Mouse (Mus musculus) CD4-positive helper T cell, adult 2 months (primary cell): Measurements from ENCODE around the gene Osgepl1.
"Not testable (repeated sequence)": the region's sequence is repeated elsewhere in the genome, so short reads cannot be mapped to it uniquely, and the experiment has no call there.

Experiments used
- DNase-seq: peaks from one replicate; pipeline ENCODE4 v3.0.0-alpha.2; 2012; ENCODE audit warnings: low read depth, missing footprints, low spot score

The Osgepl1 gene

GRCm38 (mm10) chr1:53312989-53313967 is at the start of gene Osgepl1:
Gene Osgepl1, plus strand, starts transcription at chr1:53313624.
- peak; percentile 88 for DNase-seq

DNA sequence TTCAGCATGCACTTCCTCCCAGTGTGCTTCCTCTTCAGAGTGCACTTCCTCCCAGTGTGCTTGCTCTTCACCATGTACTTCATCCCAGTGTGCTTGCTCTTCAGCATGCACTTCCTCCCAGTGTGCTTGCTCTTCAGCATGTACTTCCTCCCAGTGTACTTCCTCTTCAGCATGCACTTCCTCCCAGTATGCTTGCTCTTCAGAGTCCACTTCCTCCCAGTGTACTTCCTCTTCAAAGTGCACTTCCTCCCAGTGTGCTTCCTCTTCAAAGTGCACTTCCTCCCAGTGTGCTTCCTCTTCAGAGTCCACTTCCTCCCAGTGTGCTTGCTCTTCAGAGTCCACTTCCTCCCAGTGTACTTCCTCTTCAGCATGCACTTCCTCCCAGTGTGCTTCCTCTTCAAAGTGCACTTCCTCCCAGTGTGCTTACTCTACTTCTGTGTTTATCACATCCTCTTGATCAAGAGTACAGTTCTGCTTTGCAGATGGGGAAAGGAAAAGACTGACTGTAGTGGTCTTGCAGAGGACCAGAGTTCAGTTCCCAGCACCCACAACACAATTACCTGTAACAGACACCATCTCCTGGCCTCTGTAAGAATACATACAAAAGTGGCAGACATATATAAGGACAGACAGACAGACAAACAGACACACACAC is 48.3 kb upstream of the Osgepl1 start:
- DNase-seq: not testable (repeated sequence)

- DNase-seq: no peak
Measured at GRCm38 (mm10) chr1:53269901-53270300, 43.5 kb upstream of the Osgepl1 start.

GRCm38 (mm10) chr1:53272646-53273045 is 40.8 kb upstream of the Osgepl1 start:
- peak; percentile 11 for DNase-seq

DNA sequence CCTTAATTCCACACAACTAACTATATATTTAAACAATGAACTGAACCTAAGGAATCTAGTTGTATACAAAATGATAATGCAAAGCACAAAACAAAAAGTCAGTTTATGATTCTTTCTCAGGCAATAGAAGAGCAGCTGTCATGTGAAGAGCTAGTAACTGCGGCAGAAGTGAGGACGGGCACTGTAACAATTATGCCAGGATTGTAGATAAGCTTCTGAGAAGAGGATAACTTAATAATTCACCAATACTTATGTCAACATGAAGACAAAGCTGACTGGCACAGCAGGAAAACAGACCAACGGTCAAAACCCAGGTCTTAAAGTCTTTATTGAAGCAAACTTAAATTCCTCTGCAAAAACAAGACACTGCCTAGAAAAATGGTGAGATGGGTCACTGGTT is 22.2 kb upstream of the Osgepl1 start:
- DNase-seq: no peak

DNA sequence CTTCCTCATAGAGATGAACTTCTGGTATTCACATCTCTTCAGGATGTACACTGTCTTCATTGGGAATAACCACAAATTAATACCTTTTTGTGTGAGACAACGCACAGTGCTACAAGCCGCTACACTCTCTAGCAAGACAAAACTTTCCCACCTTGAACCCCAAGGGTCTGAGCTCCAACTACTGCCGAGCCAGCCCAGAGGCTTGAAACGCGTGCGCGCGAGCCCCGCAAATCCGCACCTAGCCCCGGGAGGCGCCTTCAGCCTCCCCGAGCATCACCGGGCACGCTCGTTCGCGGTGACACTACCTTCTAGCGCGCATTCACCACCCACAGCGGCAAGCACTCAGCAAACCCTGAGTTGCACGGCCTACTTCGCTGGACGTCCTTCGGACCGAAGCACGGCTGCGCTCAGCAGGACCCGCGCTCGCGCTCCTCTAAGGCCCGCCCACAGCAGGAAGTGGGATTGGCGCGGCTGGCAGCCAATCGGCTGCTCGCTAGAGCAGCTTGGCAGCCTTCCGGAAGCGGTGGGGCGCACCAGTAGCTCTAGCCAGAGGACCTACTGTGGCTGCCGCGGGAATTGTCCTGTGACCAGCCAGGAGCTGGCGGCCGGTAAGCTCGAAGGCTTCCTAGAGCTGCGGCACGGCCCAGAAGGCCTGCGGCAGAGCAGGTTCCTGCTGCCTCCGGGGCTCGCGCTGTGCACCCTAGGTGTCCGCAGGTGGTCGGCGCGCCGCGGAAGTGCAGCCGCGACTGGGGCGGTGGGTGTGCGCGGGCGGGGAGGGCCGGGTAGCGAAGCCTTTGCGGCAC is 16.6 kb upstream of the Osgepl1 start, which contains the start of the genes Pms1, Ormdl1 and Gm28778:
Pms1 (minus strand) TSS at position 438 of the 803 bp plus-strand sequence.
Ormdl1 (plus strand) TSS at position 515 of the 803 bp plus-strand sequence.
Gm28778 (plus strand) TSS at position 531 of the 803 bp plus-strand sequence.
- DNase-seq: peak; percentile 94

DNA sequence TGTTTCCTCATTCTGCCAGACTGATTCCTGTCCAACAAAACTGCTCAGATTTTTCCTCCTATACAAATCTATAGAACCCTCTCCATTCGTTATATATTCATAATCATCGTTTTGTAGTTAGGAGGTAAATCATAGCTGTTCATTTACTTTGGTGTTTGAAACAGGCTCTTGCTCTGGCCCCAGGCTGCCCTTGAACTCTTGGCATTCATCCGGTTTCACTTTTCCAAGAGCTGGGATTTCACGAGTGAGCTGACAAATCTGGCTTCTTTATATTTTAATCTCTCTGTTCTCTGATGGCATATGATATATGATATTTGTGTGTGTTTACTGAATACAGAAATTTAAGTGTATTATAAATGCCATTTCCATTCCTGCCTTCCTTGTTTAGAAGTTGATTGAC is 12.9 kb upstream of the Osgepl1 start:
- no peak for DNase-seq

- DNase-seq: no peak
Measured at GRCm38 (mm10) chr1:53321662-53322344, 8.4 kb downstream of the Osgepl1 start.

DNA sequence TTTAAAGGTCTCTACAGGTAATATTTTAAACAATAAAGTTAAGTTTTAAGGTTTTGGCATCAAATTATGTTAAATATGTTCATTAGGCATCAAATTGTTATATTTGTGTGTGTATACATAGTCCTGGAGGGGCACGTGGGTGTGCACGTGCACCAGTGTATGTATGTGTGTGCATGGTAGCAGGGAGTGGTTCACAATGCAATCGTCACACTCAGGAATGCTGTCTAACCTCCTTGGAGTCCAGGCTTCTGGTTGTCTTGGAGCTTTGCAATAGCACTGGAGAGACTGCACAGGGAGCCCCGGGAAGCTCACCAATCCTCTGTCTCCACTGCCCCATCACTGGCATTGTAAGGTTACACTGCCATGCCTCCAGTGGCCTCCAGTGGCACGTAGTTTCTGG is 9.8 kb downstream of the Osgepl1 start:
- DNase-seq: no peak

GRCm38 (mm10) chr1:53324277-53324676 is 10.9 kb downstream of the Osgepl1 start:
- no peak for DNase-seq

DNA sequence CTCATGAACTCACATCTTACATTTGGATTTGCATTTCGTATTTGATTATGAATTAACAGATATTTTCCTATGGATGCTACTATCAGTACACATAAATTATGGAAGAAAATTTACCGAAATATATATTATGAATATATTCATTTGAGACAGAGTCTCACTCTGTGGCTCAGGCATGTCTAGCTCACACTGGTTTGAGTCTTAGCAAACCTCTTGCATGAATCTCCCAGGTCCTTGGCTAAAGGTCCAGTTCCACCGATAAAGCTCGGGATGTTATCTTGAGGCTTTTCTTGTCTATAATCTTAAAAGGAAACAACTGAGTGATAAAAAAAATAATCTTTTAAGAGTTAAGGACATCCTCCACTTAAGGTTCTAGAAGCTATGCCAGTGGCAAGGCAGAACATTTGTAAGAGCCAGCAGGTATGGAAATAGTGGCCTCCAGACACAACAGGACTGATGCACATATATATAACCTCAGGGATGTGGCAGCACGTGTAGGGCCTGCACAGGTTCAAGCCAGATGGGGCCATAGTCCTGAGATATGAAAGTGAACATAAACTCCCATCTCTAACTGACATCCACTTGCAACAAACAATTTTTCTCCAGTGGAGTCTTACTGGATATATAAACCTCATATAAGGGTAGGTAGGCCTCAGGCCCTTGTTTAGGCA is 11.5 kb downstream of the Osgepl1 start:
- DNase-seq: no peak

DNA sequence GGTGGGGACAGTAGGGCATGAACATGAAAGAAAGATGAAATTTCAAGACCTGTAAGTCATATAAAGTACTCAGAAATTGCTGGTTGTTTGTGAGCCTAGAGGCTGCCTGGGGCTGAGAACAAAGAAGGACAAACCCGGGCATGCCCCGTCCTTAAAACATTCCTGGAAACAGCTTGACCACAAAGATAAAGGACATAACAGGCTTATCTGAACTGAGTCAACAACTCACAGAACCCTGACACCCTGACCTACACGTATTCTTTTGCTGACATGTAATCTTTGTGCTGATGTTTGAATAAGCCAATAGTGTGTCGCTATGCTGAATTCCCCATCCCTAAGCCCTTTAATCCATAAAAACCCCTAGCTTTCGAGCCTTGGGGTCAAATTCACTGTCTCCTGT is 20.1 kb downstream of the Osgepl1 start:
- DNase-seq: not testable (repeated sequence)

DNA sequence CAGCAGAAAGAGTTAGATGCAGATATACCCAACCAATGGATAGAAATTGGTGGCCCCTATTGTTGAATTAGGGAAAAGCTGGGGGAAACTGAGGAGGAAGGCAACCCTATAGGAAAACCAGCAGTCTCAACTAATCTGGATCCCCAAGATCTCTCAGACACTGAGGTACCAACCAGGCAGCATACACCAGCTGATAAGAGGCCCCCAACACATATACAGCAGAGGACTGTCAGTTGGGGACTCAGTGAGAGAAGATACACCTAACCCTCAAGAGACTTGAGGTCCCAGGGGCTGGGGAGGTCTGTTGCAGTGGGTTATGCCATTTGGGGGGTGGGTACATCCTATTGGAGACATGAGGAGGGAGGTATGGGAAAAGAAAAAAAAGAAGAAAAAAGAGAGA is 22.0 kb downstream of the Osgepl1 start:
- DNase-seq: no peak

GRCm38 (mm10) chr1:53337403-53337802 is 24.0 kb downstream of the Osgepl1 start:
- not testable (repeated sequence) for DNase-seq

DNA sequence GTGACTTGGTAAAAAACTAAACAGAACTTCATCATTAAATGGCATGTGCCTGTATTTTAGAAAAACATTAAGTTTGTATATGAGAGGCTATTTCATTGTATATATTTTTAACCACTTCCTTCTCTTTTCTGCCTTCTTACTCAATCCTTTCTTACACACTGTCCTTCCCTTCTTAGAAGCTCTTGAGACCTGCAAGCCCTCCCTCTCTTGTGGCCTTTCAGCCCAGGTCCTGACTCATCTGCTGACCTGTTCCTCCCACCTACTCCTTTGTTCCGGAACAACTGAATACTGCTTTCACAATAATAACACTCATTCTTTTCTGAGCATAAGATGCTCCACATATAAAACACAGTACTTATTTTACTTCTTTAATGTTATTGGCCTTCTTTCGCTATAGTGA is 27.6 kb downstream of the Osgepl1 start:
- no peak for DNase-seq

- peak; percentile 98 for DNase-seq
Measured at GRCm38 (mm10) chr1:53352327-53353261, 39.2 kb downstream of the Osgepl1 start, which contains the start of the genes Asdurf, Gm28551 and Asnsd1. Gene Asdurf, minus strand, starts transcription at chr1:53352619. Gene Gm28551, minus strand, starts transcription at chr1:53352667. Gene Asnsd1, minus strand, starts transcription at chr1:53352752.

GRCm38 (mm10) chr1:53358988-53359387 is 45.6 kb downstream of the Osgepl1 start:
- no peak for DNase-seq
